Mouse (Mus musculus): Measurements from ENCODE around the gene Mapk10.

Gene Mapk10

GRCm38 (mm10) chr5:103037752-103038151 lies 173.4 kb downstream of the Mapk10 start:
- DNase-seq = no peak

GRCm38 (mm10) chr5:103028940-103029621 lies 182.1 kb downstream of the Mapk10 start:
- DNase-seq = no peak

- DNase-seq = no peak
Measured at GRCm38 (mm10) chr5:103022504-103023172, 188.5 kb downstream of the Mapk10 start.

- DNase-seq = no peak
Measured at GRCm38 (mm10) chr5:103021479-103021878, 189.7 kb downstream of the Mapk10 start.

GRCm38 (mm10) chr5:103020954-103021353 lies 190.2 kb downstream of the Mapk10 start:
- no peak for DNase-seq

GRCm38 (mm10) chr5:103020127-103020526 lies 191.0 kb downstream of the Mapk10 start:
- DNase-seq = no peak

GRCm38 (mm10) chr5:103017637-103018036 lies 193.5 kb downstream of the Mapk10 start:
- no peak for DNase-seq

- no peak for DNase-seq
Measured at GRCm38 (mm10) chr5:103014309-103014708, 196.8 kb downstream of the Mapk10 start.

GRCm38 (mm10) chr5:103008894-103009293 lies 202.2 kb downstream of the Mapk10 start:
- no peak for DNase-seq

GRCm38 (mm10) chr5:103002116-103002515 lies 209.0 kb downstream of the Mapk10 start:
- no peak for DNase-seq

- DNase-seq = no peak
Measured at GRCm38 (mm10) chr5:103000572-103000971, 210.6 kb downstream of the Mapk10 start.

GRCm38 (mm10) chr5:102998524-102998923 lies 212.6 kb downstream of the Mapk10 start:
- DNase-seq = no peak

- no peak for DNase-seq
Measured at GRCm38 (mm10) chr5:102997907-102998306, 213.2 kb downstream of the Mapk10 start.

- no peak for DNase-seq
Measured at GRCm38 (mm10) chr5:102996331-102996730, 214.8 kb downstream of the Mapk10 start.

GRCm38 (mm10) chr5:102995928-102996327 lies 215.2 kb downstream of the Mapk10 start:
- no peak for DNase-seq

- peak; percentile 28 for DNase-seq
Measured at GRCm38 (mm10) chr5:102993951-102994350, 217.2 kb downstream of the Mapk10 start.

GRCm38 (mm10) chr5:102991691-102992090 lies 219.4 kb downstream of the Mapk10 start:
- no peak for DNase-seq

- DNase-seq = no peak
Measured at GRCm38 (mm10) chr5:102978382-102978781, 232.8 kb downstream of the Mapk10 start.

- no peak for DNase-seq
Measured at GRCm38 (mm10) chr5:102977138-102977537, 234.0 kb downstream of the Mapk10 start.

- no peak for DNase-seq
Measured at GRCm38 (mm10) chr5:102976540-102976939, 234.6 kb downstream of the Mapk10 start.

GRCm38 (mm10) chr5:102974400-102974799 lies 236.7 kb downstream of the Mapk10 start:
- no peak for DNase-seq

GRCm38 (mm10) chr5:102964396-102964795 lies 246.7 kb downstream of the Mapk10 start:
- DNase-seq = peak; percentile 50

- DNase-seq = no peak
Measured at GRCm38 (mm10) chr5:102953414-102953813, 257.7 kb downstream of the Mapk10 start.

GRCm38 (mm10) chr5:102952918-102953317 lies 258.2 kb downstream of the Mapk10 start:
- no peak for DNase-seq
